Mouse (Mus musculus): Measurements from ENCODE around the gene Rbm34.

Rbm34 gene

DNA sequence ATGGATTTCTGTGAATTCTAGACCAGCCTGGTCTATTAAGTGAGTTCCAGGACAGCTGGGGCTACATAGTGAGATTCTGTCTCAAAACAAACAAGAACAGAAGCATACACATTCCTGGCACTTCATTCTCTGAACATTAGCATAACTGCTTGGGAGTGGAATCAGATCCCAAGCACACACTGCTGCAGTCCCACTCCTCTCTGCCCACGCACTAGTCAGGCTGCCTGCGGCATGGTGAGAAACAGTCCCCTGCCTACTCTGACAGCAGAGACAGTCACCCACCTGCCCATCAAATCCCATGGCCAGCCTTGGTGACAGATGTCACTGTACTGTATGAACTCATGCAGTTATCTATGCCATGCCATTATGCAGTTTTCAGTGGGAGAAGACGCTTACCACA lies 9.4 kb downstream of the Rbm34 start:
- no peak for DNase-seq (ENCODE audit: low spot score in 2 of 2)

DNA sequence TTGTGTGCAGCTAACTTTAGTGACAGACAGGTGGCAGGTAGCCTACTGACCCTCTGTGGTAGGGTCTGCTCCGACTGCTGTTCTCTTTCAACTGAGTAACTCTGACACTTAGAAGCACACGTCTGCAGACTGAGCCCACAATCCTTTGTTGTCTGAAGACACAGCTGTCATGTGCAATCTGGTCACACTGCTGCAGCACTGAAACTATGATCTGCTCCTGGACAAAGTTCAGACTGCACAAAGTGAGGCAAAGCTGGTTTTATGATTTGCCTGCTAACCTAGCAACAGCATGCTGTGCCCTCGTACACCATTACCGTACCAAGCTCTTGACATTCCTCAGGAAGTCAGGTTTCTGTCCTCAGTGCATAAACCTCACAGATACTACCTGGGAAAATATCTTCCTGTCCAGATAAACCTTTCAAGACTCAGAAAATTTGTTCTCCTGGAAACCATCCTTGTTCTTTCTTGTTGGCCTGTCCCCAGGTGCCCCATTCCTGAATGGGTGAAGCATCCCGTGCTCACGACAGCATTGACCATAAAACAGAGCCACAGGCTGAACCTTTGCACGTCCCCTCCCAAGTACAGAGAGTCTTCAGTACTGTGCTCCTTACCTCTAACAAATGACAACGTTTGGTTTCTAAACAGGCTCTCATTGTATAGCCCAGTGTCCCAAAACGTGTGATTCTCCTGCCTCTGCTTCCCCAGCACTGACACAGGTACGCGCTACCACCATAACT lies 18.8 kb downstream of the Rbm34 start:
- no peak for DNase-seq (ENCODE audit: low spot score in 2 of 2)

GRCm38 (mm10) chr8:126949527-126949926 lies 21.3 kb downstream of the Rbm34 start:
- DNase-seq (ENCODE audit: low spot score in 2 of 2), result no peak

GRCm38 (mm10) chr8:126946444-126946843 lies 24.4 kb downstream of the Rbm34 start:
- DNase-seq (ENCODE audit: low spot score in 2 of 2), result no peak

- DNase-seq (ENCODE audit: low spot score in 2 of 2), result peak; percentile 95 to 96
These were observed 25.1 kb downstream of the Rbm34 start, which contains the start of gene Tomm20 for GRCm38 (mm10) chr8:126945730-126946163. Gene Tomm20, minus strand, starts transcription at chr8:126945844.

- DNase-seq (ENCODE audit: low spot score in 2 of 2), result peak; percentile 14 to 26
These were observed 25.8 kb downstream of the Rbm34 start for GRCm38 (mm10) chr8:126944781-126945691.

DNA sequence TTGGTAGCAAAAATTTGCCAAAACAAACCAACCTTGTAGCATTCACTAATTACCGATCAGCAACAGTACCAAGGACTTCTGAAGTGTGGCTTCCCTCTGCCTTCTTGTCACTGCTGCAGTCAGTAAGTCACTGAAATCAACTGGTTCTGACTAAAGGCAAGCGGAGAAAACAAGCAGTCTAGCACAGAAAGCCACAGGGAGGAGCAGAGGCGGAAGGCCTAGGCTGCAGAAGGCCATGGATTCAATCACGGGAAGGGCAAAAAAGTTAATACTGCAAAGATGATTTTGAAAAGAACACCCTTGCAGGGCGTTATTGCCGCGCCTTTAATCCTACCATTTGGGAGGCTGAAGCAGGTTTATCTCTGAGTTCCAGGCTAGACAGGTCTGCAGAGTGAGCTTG lies 27.3 kb downstream of the Rbm34 start:
- DNase-seq (ENCODE audit: low spot score in 2 of 2), result no peak

DNA sequence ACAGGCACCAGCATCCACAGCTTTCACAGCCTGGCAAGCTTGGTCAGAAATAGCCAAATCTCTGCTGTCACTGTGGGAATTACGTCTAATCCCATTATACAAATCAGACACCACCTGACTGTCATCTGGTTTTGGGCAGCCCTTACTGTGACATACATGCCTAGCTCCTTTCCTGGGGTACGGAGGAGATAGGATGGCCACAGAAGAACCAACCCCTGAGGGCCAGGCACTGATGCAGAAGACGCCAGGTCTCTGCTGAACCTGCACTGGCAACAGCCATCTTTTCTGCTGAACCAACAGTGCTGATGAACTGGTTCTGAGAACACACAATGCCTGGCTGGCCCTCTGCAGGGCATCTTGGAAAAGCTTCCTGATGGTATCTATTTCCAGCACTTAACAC lies 33.5 kb downstream of the Rbm34 start:
- DNase-seq (ENCODE audit: low spot score in 2 of 2), result no peak

DNA sequence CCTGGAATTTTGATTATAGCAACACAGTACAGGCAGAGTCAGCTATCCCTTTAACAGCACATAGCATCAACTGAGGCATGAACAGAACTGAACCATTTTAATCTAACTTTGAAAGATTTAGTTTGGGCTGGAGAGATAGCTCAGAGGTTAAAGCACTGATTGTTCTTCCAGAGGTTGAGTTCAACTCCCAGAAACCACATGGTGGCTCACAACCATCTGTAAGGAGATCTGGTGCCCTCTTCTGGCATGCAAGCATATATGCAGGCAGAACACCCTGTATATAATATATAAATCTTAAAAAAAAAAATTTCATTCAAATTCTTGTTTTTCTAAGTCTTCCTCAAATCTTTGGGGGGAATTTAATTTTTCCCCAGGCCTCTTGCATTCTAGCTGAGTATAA lies 34.9 kb downstream of the Rbm34 start:
- DNase-seq (ENCODE audit: low spot score in 2 of 2), result peak in 1 of 2 experiments; percentile 32

DNA sequence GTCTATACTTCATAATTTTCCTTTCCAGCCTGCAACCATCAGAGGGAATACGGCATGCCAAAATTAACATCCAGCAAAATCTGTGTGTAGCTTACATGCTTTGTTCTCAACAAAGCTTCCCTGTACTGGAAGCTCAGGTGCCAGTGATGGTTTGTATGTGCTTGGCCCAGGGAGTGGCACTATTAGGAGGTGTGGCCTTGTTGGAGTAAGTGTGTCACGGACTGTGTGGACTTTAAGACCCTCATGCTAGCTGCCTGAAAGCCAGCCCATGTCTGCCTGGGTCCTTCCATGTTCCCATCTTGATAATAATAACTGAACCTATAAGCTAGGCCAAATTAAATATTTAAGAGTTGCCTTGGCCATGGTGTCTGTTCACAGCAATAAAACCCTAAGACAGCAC lies 35.5 kb downstream of the Rbm34 start:
- no peak for DNase-seq (ENCODE audit: low spot score in 2 of 2)

- DNase-seq (ENCODE audit: low spot score in 2 of 2), result no peak
These were observed 38.2 kb downstream of the Rbm34 start for GRCm38 (mm10) chr8:126932656-126933055.

DNA sequence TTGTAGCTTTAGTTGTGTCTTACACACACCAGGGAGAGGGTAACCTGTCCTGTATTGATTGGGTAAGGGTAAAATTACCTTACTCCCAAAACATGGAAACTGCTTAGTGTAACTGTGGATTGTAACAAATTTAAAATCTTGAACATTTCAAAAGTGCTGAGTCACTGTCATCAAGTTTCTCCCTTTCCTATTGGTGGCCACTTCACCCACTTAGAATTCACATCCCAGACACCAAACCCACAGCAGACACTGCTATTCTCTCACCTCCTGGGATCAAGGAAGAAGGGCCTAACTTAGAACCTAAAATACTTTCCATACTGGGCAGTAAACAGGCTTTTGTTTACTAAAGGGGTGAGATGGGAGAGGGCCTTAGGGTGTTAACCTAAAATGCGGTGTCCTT lies 38.6 kb downstream of the Rbm34 start:
- no peak for DNase-seq (ENCODE audit: low spot score in 2 of 2)

GRCm38 (mm10) chr8:126931720-126932119 lies 39.2 kb downstream of the Rbm34 start:
- no peak for DNase-seq (ENCODE audit: low spot score in 2 of 2)

- DNase-seq (ENCODE audit: low spot score in 2 of 2), result peak; percentile 54 to 69
These were observed 41.2 kb downstream of the Rbm34 start for GRCm38 (mm10) chr8:126929607-126930161.

GRCm38 (mm10) chr8:126928755-126929505 lies 41.9 kb downstream of the Rbm34 start:
- no peak for DNase-seq (ENCODE audit: low spot score in 2 of 2)

- DNase-seq (ENCODE audit: low spot score in 2 of 2), result no peak
These were observed 42.8 kb downstream of the Rbm34 start for GRCm38 (mm10) chr8:126928028-126928427.

DNA sequence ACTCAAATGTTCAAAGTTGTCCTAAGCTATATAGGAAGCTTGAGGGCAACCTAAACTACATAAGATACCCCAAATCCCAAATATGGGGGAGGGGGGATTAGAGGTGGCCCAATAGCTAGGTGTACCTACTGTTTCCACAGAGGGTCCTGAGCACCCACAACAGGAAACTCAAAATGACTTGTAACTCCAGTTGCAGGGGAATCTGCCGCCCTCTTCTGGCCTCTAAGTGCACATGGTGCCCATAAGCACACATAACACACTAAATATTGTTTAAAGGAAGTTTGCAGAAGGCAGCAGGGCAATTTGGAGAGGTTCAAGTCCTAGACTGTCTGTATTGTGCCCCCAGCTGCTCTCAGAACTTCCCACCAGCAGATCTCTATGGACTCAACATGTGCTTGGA lies 43.8 kb downstream of the Rbm34 start:
- DNase-seq (ENCODE audit: low spot score in 2 of 2), result no peak

GRCm38 (mm10) chr8:126922981-126923380 lies 47.9 kb downstream of the Rbm34 start:
- no peak for DNase-seq (ENCODE audit: low spot score in 2 of 2)

DNA sequence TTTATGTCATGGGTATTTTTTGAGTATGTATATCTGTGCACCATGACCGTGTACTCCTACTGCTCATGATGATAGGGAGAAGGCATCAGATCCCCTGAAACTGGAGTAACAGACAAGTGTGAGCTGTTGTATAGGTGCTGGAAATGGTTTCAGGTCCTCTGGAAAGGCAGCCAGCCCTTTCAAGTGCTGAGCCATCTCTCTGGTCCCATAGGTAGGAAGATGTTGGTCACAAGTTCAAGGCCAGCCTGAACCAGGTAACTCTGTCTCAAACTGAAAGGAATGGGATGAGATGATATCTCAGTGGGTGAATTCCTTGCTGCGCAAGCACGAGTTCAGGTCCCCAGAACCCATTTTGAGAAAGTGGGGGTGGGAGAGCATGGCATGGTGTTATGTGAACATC lies 49.4 kb downstream of the Rbm34 start:
- no peak for DNase-seq (ENCODE audit: low spot score in 2 of 2)

DNA sequence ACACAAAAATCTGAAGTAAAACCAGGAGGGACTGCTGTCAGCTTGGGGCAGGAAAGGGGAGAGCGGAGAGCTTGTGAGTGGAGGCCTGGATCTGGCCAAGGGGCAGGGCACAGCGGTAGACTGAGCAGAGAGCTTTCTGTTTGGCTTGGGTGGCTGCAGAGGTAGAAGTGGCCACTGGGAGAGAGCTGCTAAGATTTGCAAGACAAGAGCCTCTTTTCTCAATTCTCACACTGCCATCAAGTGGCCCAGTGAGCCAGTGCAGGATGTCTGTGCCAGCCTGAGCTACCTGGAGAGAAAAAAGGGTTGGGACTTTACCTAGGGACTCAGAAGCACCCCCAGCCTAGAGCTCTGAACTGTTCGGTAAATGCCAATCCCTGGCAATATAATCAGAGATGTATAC lies 50.0 kb downstream of the Rbm34 start:
- peak; percentile 45 to 69 for DNase-seq (ENCODE audit: low spot score in 2 of 2)

DNA sequence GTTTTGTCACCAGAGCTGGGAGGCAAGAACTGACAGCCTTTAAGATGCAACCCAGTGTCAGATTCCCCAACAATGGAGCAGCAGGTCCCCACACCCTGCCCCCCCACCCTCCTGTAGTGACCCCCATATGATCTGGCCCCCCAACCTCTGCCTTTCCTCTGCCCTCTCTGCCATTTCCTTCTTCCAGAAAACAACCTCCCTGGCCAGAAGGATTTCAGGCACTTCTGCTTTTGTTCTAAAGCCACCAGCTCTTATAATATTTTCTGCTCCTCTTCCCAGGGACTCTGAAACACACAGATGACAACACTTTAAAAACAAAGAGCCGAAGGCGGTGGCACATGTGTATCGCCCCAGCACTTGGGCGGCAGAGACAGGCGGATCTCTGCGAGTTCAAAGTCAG lies 50.5 kb downstream of the Rbm34 start:
- no peak for DNase-seq (ENCODE audit: low spot score in 2 of 2)

GRCm38 (mm10) chr8:126919703-126920102 lies 51.2 kb downstream of the Rbm34 start:
- DNase-seq (ENCODE audit: low spot score in 2 of 2), result no peak
